Mouse (Mus musculus) kidney, adult 11 months (tissue): Measurements from ENCODE around the gene Armcx1.
"Not testable (repeated sequence)": the region's sequence is repeated elsewhere in the genome, so short reads cannot be mapped to it uniquely, and the experiment has no call there.

Experiments used
- DNase-seq: peaks from one replicate; pipeline ENCODE4 v3.0.0; 2022

Gene Armcx1

GRCm38 (mm10) chrX:134763428-134764198 lies 45.9 kb downstream of the Armcx1 start:
- DNase-seq = not testable (repeated sequence)
